Mouse (Mus musculus) liver, embryonic 12.5 days (tissue): ENCODE measurements around the gene Peli2. TPM values are rescaled to one million over a fixed set of nuclear protein-coding genes. Genes with fewer than 3 reads are reported as not detected.
"Not testable (repeated sequence)": the region's sequence is repeated elsewhere in the genome, so short reads cannot be mapped to it uniquely, and the experiment has no call there.

Experiments
- ATAC-seq: fragments of 200-750 bp; cut with Nextera tagmentation; 2 replicates; pipeline ENCODE4 v1.8.0; 2017; ENCODE audit warnings: moderate number of reproducible peaks, mild to moderate bottlenecking, moderate library complexity
- H3K27ac ChIP-seq: fragments of 300-500 bp; sonication (generic); 2 replicates; pipeline ENCODE4 v1.5.1; 2016; ENCODE audit warnings: mild to moderate bottlenecking
- H3K27me3 ChIP-seq: fragments of 300-500 bp; sonication (generic); replicated peaks from 2 replicates; pipeline ENCODE4 v1.6.1; 2016; ENCODE audit warnings: mild to moderate bottlenecking, moderate library complexity
- H3K36me3 ChIP-seq: fragments of 300-500 bp; sonication (generic); 2 replicates; pipeline ENCODE4 v1.6.1; 2016; ENCODE audit warnings: mild to moderate bottlenecking, moderate library complexity
- H3K4me1 ChIP-seq: fragments of 300-500 bp; sonication (generic); 2 replicates; pipeline ENCODE4 v1.6.1; 2016
- H3K4me2 ChIP-seq: fragments of 300-500 bp; sonication (generic); 2 replicates; pipeline ENCODE4 v1.6.1; 2016; ENCODE audit warnings: mild to moderate bottlenecking, moderate library complexity
- H3K4me3 ChIP-seq: fragments of 300-500 bp; sonication (generic); 2 replicates; pipeline ENCODE4 v1.5.1; 2016; ENCODE audit warnings: mild to moderate bottlenecking, moderate library complexity
- H3K9ac ChIP-seq: fragments of 300-500 bp; sonication (generic); 2 replicates; pipeline ENCODE4 v1.6.1; 2016; ENCODE audit warnings: mild to moderate bottlenecking, moderate library complexity
- H3K9me3 ChIP-seq: fragments of 300-500 bp; sonication (generic); replicated peaks from 2 replicates; pipeline ENCODE4 v1.6.1; 2016; ENCODE audit warnings: mild to moderate bottlenecking, moderate library complexity
- WGBS: fragments of 180-500 bp; shearing (Covaris S2); methylation state at CpG from one replicate; pipeline ENCODE4 v1.1.7; 2016; ENCODE audit not compliant: insufficient replicate concordance; 5-methylcytosine and 5-hydroxymethylcytosine counted together
- polyA plus RNA-seq: library from polyadenylated mRNA; unstranded; fragments of >200 nt; fragmentation: Nextera tagmentation; extraction: Ambion mirVana; gene quantifications from 2 replicates; pipeline ENCODE4 v1.2.1, GENCODE M21; 2016

Gene Peli2
- 1.7 and 1.8 TPM in 2 replicates for polyA plus RNA-seq

- Histone ChIP-seq H3K4me3 (peak within 1 kb of the TSS; percentile 64), H3K4me1 (peaks cover 9% of the 10 kb centered on the region; the same call in 1 of the 2 replicates), H3K27ac (peak within 1 kb of the TSS; percentile 62), H3K36me3 (no peaks in the 10 kb centered on the region), H3K9me3 (no peaks in the 10 kb centered on the region), H3K9ac (peak within 1 kb of the TSS; percentile 59; the same call in 1 of the 2 replicates), H3K4me2 (peak within 1 kb of the TSS; percentile 70), H3K27me3 (peaks cover 55% of the 10 kb centered on the region)
- 1% methylated on average over 92 of the region's 117 CpGs for WGBS
- ATAC-seq = peak; percentile 66
These were observed at the start of gene Peli2 for GRCm38 (mm10) chr14:48120752-48121528. Peli2 (plus strand) TSS chr14:48120823.

GRCm38 (mm10) chr14:48072104-48072503 lies 48.5 kb upstream of the Peli2 start:
- Histone ChIP-seq H3K9ac (no peak overlapping the region), H3K27ac (no peak overlapping the region), H3K27me3 (no peaks in the 10 kb centered on the region), H3K4me3 (no peak overlapping the region), H3K36me3 (no peaks in the 10 kb centered on the region), H3K9me3 (no peaks in the 10 kb centered on the region), H3K4me2 (no peak overlapping the region), H3K4me1 (no peaks in the 10 kb centered on the region)
- ATAC-seq = no peak
- 56% methylated on average over 4 of the region's 4 CpGs for WGBS

DNA sequence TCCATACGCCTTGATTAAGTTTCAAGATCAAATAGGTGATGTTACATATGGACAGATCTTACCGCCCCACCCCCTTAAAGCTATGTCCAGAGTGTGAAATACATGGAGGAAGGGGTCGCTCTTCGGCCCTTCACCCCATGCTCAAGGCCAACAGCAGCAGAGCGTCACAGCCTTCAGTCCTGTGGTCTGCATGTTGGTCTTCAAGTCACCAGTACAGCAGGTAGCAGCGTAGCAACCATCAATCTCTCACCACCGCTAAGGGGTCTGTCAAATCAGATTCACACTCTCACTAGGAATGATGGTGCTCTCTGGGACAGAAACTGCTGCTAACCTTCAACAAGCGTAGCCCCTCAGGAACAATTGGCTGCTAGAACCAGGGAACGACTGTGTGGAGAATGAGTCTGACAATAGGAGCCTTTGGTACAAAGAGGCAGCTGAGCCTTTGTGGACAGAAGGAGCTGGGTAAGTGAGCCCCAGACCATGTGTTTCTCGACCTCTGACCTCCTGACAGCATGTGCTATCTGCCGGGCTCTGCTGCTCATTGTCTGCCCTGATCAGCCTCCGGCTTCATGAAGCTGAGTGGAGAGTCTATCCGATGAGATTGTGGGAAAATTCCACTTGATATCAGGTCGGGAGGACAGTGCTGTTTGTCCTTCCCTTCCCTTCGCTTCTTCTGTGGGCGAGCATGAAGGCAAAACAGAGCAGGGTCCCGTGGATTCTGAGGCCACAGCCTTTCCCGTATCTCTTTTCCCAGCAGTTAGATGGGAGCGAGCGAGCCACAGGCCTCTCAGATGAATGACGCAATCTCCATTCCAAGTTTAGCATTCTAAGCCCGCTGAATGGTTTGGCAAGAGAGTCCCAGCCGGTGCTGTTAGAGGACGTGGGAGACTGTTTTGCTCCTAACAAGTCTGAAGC lies 47.1 kb upstream of the Peli2 start:
- Histone ChIP-seq H3K27me3 (no peaks in the 10 kb centered on the region), H3K4me3 (no peak overlapping the region), H3K9me3 (no peaks in the 10 kb centered on the region), H3K9ac (no peak overlapping the region), H3K4me2 (0 out of 2 replicates have a peak overlapping the region, but pooled peaks have one; percentile 14), H3K36me3 (no peaks in the 10 kb centered on the region), H3K27ac (no peak overlapping the region), H3K4me1 (no peaks in the 10 kb centered on the region)
- 56% methylated on average over 24 of the region's 24 CpGs for WGBS
- peak; percentile 62 for ATAC-seq

DNA sequence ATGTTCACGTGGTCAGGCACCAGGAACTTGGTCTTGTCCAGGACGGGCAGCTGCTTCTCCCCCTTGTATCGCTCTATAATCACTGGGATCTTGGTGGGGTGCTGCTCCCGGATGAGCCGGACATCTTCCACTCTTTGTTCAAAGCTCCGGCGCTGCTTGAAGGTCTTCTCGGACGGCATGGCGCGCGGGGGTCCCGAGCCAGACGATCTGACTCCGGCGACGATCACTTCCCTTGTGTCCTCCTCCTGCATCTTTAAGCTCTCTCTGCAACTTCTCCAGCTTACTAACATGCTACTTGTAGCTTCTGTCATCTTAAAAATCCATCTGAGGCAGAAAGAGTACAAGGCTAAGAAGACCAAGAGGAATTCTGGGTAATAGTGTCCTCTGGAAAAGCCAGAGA lies 41.0 kb upstream of the Peli2 start:
- not testable (repeated sequence) for H3K27ac ChIP-seq, H3K27me3 ChIP-seq, H3K4me1 ChIP-seq, ATAC-seq, H3K4me3 ChIP-seq, H3K4me2 ChIP-seq, H3K9me3 ChIP-seq, H3K36me3 ChIP-seq, H3K9ac ChIP-seq
- WGBS = 78% methylated on average over 17 of the region's 17 CpGs

- no peak overlapping the region for H3K4me2 ChIP-seq
- no peak overlapping the region for H3K4me3 ChIP-seq
- ATAC-seq = no peak
- no peaks in the 10 kb centered on the region for H3K36me3 ChIP-seq
- H3K27me3 ChIP-seq = no peaks in the 10 kb centered on the region
- no peaks in the 10 kb centered on the region for H3K9me3 ChIP-seq
- H3K9ac ChIP-seq = no peak overlapping the region
- H3K4me1 ChIP-seq = no peaks in the 10 kb centered on the region
- H3K27ac ChIP-seq = no peak overlapping the region
- WGBS = 32% methylated on average over 14 of the region's 14 CpGs
These were observed 36.5 kb upstream of the Peli2 start for GRCm38 (mm10) chr14:48083836-48084812.

- Histone ChIP-seq H3K4me1 (no peaks in the 10 kb centered on the region), H3K9ac (no peak overlapping the region), H3K27ac (no peak overlapping the region), H3K9me3 (no peaks in the 10 kb centered on the region), H3K36me3 (no peaks in the 10 kb centered on the region), H3K4me3 (no peak overlapping the region), H3K4me2 (no peak overlapping the region), H3K27me3 (no peaks in the 10 kb centered on the region)
- 53% methylated on average over 7 of the region's 7 CpGs for WGBS
- no peak for ATAC-seq
These were observed 33.8 kb upstream of the Peli2 start for GRCm38 (mm10) chr14:48086682-48087297.

DNA sequence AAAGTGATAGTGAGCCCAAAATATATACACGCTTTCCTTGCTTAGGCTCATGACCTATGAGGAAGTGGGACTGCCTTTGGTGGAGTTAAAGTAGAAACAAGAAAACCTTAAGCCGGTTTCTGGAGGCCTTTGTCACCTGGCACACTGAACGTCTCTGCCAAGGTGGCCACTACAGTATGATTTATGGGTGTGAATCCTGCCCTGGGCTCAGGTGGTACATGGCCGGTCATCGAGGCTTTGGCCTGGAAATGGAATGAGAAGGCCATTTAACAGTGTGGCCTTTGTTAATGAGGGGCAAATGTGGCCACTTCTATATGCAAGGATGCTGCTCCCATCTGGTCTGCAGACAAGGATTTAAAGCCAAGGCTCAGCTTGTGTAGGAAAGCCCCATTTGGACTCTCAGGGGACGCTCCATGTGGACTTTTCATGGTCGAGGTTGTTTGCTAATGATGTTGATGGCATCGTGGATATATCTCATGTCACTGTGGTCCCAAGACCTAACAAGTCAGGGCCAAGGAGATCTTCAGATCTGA lies 33.3 kb upstream of the Peli2 start:
- no peak for ATAC-seq
- H3K4me1 ChIP-seq = no peaks in the 10 kb centered on the region
- H3K27me3 ChIP-seq = no peaks in the 10 kb centered on the region
- no peak overlapping the region for H3K9ac ChIP-seq
- no peak overlapping the region for H3K4me2 ChIP-seq
- 62% methylated on average over 8 of the region's 8 CpGs for WGBS
- H3K4me3 ChIP-seq = no peak overlapping the region
- H3K36me3 ChIP-seq = no peaks in the 10 kb centered on the region
- H3K9me3 ChIP-seq = no peaks in the 10 kb centered on the region
- H3K27ac ChIP-seq = no peak overlapping the region

- no peak for ATAC-seq
- no peak overlapping the region for H3K4me3 ChIP-seq
- no peaks in the 10 kb centered on the region for H3K9me3 ChIP-seq
- no peak overlapping the region for H3K9ac ChIP-seq
- WGBS = 39% methylated on average over 4 of the region's 4 CpGs
- H3K27ac ChIP-seq = no peak overlapping the region
- no peak overlapping the region for H3K4me2 ChIP-seq
- no peaks in the 10 kb centered on the region for H3K36me3 ChIP-seq
- no peaks in the 10 kb centered on the region for H3K27me3 ChIP-seq
- H3K4me1 ChIP-seq = no peaks in the 10 kb centered on the region
These were observed 30.2 kb upstream of the Peli2 start for GRCm38 (mm10) chr14:48090465-48090864.

DNA sequence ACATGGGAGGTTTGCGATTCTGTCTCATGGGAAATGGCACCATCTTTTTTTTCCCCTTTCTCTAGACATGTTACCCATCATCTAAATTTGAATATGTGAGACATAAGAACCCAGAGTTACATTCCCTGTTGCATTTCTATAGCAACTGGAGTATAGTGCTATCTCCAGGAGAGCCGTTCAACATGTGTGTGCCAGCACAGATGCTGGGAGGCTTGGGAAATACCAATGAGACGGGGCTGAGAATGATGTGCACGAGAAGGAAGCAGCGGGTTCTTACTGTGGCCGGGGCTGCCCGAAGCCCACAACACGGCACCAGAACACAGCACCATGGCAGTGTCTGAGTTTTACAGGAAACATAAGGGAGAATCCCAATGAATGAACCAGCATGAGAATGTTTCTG lies 29.5 kb upstream of the Peli2 start:
- 81% methylated on average over 8 of the region's 8 CpGs for WGBS
- no peaks in the 10 kb centered on the region for H3K36me3 ChIP-seq
- no peak for ATAC-seq
- no peak overlapping the region for H3K4me3 ChIP-seq
- no peak overlapping the region for H3K27ac ChIP-seq
- no peak overlapping the region for H3K4me2 ChIP-seq
- no peaks in the 10 kb centered on the region for H3K27me3 ChIP-seq
- no peaks in the 10 kb centered on the region for H3K9me3 ChIP-seq
- no peak overlapping the region for H3K9ac ChIP-seq
- no peaks in the 10 kb centered on the region for H3K4me1 ChIP-seq

- WGBS = 37% methylated on average over 6 of the region's 6 CpGs
- no peaks in the 10 kb centered on the region for H3K4me1 ChIP-seq
- no peak overlapping the region for H3K4me3 ChIP-seq
- no peak overlapping the region for H3K27ac ChIP-seq
- ATAC-seq = no peak
- no peaks in the 10 kb centered on the region for H3K9me3 ChIP-seq
- no peak overlapping the region for H3K9ac ChIP-seq
- H3K36me3 ChIP-seq = no peaks in the 10 kb centered on the region
- H3K27me3 ChIP-seq = no peaks in the 10 kb centered on the region
- no peak overlapping the region for H3K4me2 ChIP-seq
These were observed 22.4 kb upstream of the Peli2 start for GRCm38 (mm10) chr14:48098253-48098652.

- no peak overlapping the region for H3K4me3 ChIP-seq
- H3K4me1 ChIP-seq = no peaks in the 10 kb centered on the region
- no peaks in the 10 kb centered on the region for H3K36me3 ChIP-seq
- no peak overlapping the region for H3K4me2 ChIP-seq
- no peaks in the 10 kb centered on the region for H3K9me3 ChIP-seq
- no peak overlapping the region for H3K9ac ChIP-seq
- no peak overlapping the region for H3K27ac ChIP-seq
- no peaks in the 10 kb centered on the region for H3K27me3 ChIP-seq
- no peak for ATAC-seq
- WGBS = 39% methylated on average over 1 of the region's 1 CpGs
These were observed 21.3 kb upstream of the Peli2 start for GRCm38 (mm10) chr14:48099354-48099753.
